8 mouse cellular contexts compared by ENCODE assay signal in the genomic region with DNA sequence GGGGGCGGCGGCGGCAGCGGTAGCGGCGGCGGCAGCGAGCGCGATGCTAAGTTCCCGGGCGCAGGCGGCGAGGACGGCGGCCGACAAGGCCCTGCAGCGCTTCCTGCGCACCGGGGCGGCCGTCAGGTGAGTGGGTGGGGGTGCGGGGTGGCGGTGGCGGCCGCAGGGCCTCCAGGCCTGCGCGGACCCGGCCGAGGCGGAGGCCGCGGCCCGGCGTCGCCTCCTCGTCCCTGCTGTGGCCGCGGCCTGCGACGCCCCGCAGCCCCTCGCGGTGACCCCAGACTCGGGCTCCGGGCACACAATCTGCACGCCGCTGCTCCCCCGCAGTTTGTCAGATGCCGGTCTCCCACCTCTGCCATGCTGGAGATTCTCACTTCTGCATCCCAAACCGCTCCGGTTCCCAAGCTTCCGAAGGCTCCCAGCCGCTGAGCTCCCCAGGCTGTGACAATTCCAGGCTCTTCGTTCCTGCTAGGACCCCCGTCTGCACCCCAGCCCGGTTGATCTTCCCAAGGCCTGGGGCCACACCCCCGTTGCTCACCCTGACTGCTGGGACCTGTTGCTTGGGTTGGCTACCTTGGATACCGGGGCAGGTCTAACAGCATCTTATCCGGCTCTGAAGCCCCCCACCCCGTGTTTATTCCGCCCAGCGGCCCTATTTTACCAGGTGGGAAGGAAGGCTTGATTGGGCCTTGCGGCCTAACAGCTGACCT. TPM values are rescaled to one million over a fixed set of nuclear protein-coding genes. Genes with fewer than 3 reads are reported as not detected.
DNase-seq lines count a peak whose midpoint lies in the region; ATAC-seq and TF ChIP-seq lines count a peak whose summit lies in the region.

No protein-coding gene starts in this region.

- H3K36me3 ChIP-seq in lung, embryonic 16.5 days (ENCODE audit: control insufficient read depth, insufficient read depth, low read length) = peaks cover 3% of the 10 kb centered on the region; the same call in 1 of the 2 replicates
- peaks cover 12% of the 10 kb centered on the region for H3K36me3 ChIP-seq in heart, embryonic 15.5 days
- 0 out of 2 replicates have a peak, but pooled peaks cover 5% of the 10 kb centered on the region for H3K36me3 ChIP-seq in liver, postnatal 0 days (replicated peaks; ENCODE audit: insufficient read depth, low read length)

- H3K4me1 ChIP-seq in lung, embryonic 16.5 days (replicated peaks; ENCODE audit: control insufficient read depth, insufficient read depth, low read length) = peaks cover 12% of the 10 kb centered on the region
- peaks cover 14% of the 10 kb centered on the region for H3K4me1 ChIP-seq in heart, embryonic 15.5 days (replicated peaks)
- peaks cover 9% of the 10 kb centered on the region for H3K4me1 ChIP-seq in liver, postnatal 0 days (ENCODE audit: insufficient read depth)

- no peaks in the 10 kb centered on the region for H3K27me3 ChIP-seq in lung, embryonic 16.5 days (ENCODE audit: control insufficient read depth, insufficient read depth, low read depth, low read length)
- H3K27me3 ChIP-seq in heart, embryonic 15.5 days = no peaks in the 10 kb centered on the region
- no peaks in the 10 kb centered on the region for H3K27me3 ChIP-seq in liver, postnatal 0 days (ENCODE audit: insufficient read depth, low read length)

- TF ChIP-seq CTCF in liver, postnatal 0 days (IDR thresholded peaks at IDR 0.05; ENCODE audit: low read depth) = no peak

- WGBS in lung, embryonic 16.5 days = 3% methylated on average over 44 of the region's 64 CpGs
- WGBS in heart, embryonic 15.5 days = 4% methylated on average over 33 of the region's 64 CpGs
- WGBS in liver, postnatal 0 days (ENCODE audit: insufficient replicate concordance) = 3% methylated on average over 41 of the region's 64 CpGs

- H3K4me2 ChIP-seq in lung, embryonic 16.5 days (ENCODE audit: low read depth, low read length) = peak overlapping the region; percentile 81
- H3K4me2 ChIP-seq in heart, embryonic 15.5 days = peak overlapping the region; percentile 95
- peak overlapping the region; percentile 92 for H3K4me2 ChIP-seq in liver, postnatal 0 days (ENCODE audit: low read depth, low read length)

- H3K27ac ChIP-seq in lung, embryonic 16.5 days (ENCODE audit: low read length) = 0 out of 2 replicates have a peak overlapping the region, but pooled peaks have one; percentile 31
- H3K27ac ChIP-seq in heart, embryonic 15.5 days = peak overlapping the region; percentile 69
- peak overlapping the region; percentile 57 for H3K27ac ChIP-seq in liver, postnatal 0 days (ENCODE audit: low read depth)

- peak overlapping the region; percentile 97 for H3K9ac ChIP-seq in lung, embryonic 16.5 days (ENCODE audit: low read length)
- peak overlapping the region; percentile 95 for H3K9ac ChIP-seq in heart, embryonic 15.5 days
- H3K9ac ChIP-seq in liver, postnatal 0 days (replicated peaks) = peak overlapping the region; percentile 91

- no peak for DNase-seq in cerebellum, postnatal 25 days
- DNase-seq in lung, adult 18-20 months = no peak
- DNase-seq in liver, postnatal 0 days = no peak
- DNase-seq in right cerebral cortex, adult 2 months (ENCODE audit: low spot score in 2 of 2) = no peak
- no peak for DNase-seq in left cerebral cortex, adult 9 months (ENCODE audit: low spot score in 2 of 2)

- H3K4me3 ChIP-seq in lung, embryonic 16.5 days (ENCODE audit: low read length) = peak overlapping the region; percentile 95
- peak overlapping the region; percentile 94 for H3K4me3 ChIP-seq in heart, embryonic 15.5 days
- peak overlapping the region; percentile 83 for H3K4me3 ChIP-seq in liver, postnatal 0 days (ENCODE audit: low read depth, low read length)

- no peaks in the 10 kb centered on the region for H3K9me3 ChIP-seq in lung, embryonic 16.5 days (ENCODE audit: control insufficient read depth, low read length)
- H3K9me3 ChIP-seq in heart, embryonic 15.5 days (replicated peaks) = no peaks in the 10 kb centered on the region
- no peaks in the 10 kb centered on the region for H3K9me3 ChIP-seq in liver, postnatal 0 days (ENCODE audit: low read length)

- peak; percentile 11; the same call in 1 of the 2 replicates for ATAC-seq in cerebellum, adult (ENCODE audit: insufficient number of reproducible peaks, low FRiP score, low TSS enrichment)
- ATAC-seq in lung, embryonic 16.5 days (ENCODE audit: low read depth) = peak; percentile 72
- peak; percentile 23; the same call in 1 of the 2 replicates for ATAC-seq in heart, embryonic 15.5 days (replicated peaks; ENCODE audit: insufficient number of reproducible peaks, insufficient read depth, low FRiP score, low read depth)
- ATAC-seq in liver, postnatal 0 days = peak; percentile 78

- TF ChIP-seq EP300 in liver, postnatal 0 days (IDR thresholded peaks at IDR 0.05; ENCODE audit: low read depth) = no peak

RNA-seq across cellular contexts. Expression of a gene that starts 9.2 kb away (rescaled TPM):
- polyA plus RNA-seq in lung, embryonic 16.5 days (2015; fragmentation: Nextera tagmentation; extraction: Ambion mirVana) = 0.30 and 0.41 TPM in 2 replicates
- 0.53 TPM in 1 of 2 replicates, not detected in the other for polyA plus RNA-seq in heart, embryonic 15.5 days (2015; fragmentation: Nextera tagmentation; extraction: Ambion mirVana)
- not detected in 2 replicates for polyA plus RNA-seq in liver, postnatal 0 days (2015; fragmentation: Nextera tagmentation; extraction: Ambion mirVana)

RNA-seq across cellular contexts. Expression of a gene that starts 27.5 kb away (rescaled TPM):
- 6.3 and 8.0 TPM in 2 replicates for polyA plus RNA-seq in lung, embryonic 16.5 days (2015; fragmentation: Nextera tagmentation; extraction: Ambion mirVana)
- polyA plus RNA-seq in heart, embryonic 15.5 days (2015; fragmentation: Nextera tagmentation; extraction: Ambion mirVana) = 7.8 and 7.9 TPM in 2 replicates
- polyA plus RNA-seq in liver, postnatal 0 days (2015; fragmentation: Nextera tagmentation; extraction: Ambion mirVana) = 4.5 and 5.7 TPM in 2 replicates

RNA-seq across cellular contexts. Expression of a gene that starts 29.6 kb away (rescaled TPM):
- 33.8 and 38.6 TPM in 2 replicates for polyA plus RNA-seq in lung, embryonic 16.5 days (2015; fragmentation: Nextera tagmentation; extraction: Ambion mirVana)
- 37.3 and 41.9 TPM in 2 replicates for polyA plus RNA-seq in heart, embryonic 15.5 days (2015; fragmentation: Nextera tagmentation; extraction: Ambion mirVana)
- 11.8 TPM in 2 replicates for polyA plus RNA-seq in liver, postnatal 0 days (2015; fragmentation: Nextera tagmentation; extraction: Ambion mirVana)

RNA-seq across cellular contexts. Expression of a gene that starts 35.3 kb away (rescaled TPM):
- polyA plus RNA-seq in lung, embryonic 16.5 days (2015; fragmentation: Nextera tagmentation; extraction: Ambion mirVana) = 11.7 and 12.0 TPM in 2 replicates
- 7.8 and 8.9 TPM in 2 replicates for polyA plus RNA-seq in heart, embryonic 15.5 days (2015; fragmentation: Nextera tagmentation; extraction: Ambion mirVana)
- polyA plus RNA-seq in liver, postnatal 0 days (2015; fragmentation: Nextera tagmentation; extraction: Ambion mirVana) = 2.6 and 2.8 TPM in 2 replicates

RNA-seq across cellular contexts. Expression of a gene that starts 45.8 kb away (rescaled TPM):
- polyA plus RNA-seq in lung, embryonic 16.5 days (2015; fragmentation: Nextera tagmentation; extraction: Ambion mirVana) = 2.0 and 2.3 TPM in 2 replicates
- polyA plus RNA-seq in heart, embryonic 15.5 days (2015; fragmentation: Nextera tagmentation; extraction: Ambion mirVana) = 11.3 and 12.2 TPM in 2 replicates
- polyA plus RNA-seq in liver, postnatal 0 days (2015; fragmentation: Nextera tagmentation; extraction: Ambion mirVana) = 1.0 and 1.2 TPM in 2 replicates

Comparison
In these comparisons a context has a peak if more than half of its experiments do, and no peak if none do; other contexts are left out.
1. ATAC-seq: peak in every context shown above with its lines; median percentile 78 in liver, postnatal 0 days; 72 in lung, embryonic 16.5 days; 23 in heart, embryonic 15.5 days; 11 in cerebellum, adult.